Mouse (Mus musculus): ENCODE data around the gene Eno2.

Eno2 gene

GRCm38 (mm10) chr6:124767536-124767919, 1.9 kb downstream of the Eno2 start:
- DNase-seq (ENCODE audit: low spot score in 2 of 2), result no peak

- DNase-seq (ENCODE audit: low spot score in 2 of 2), result no peak
These were observed 3.5 kb downstream of the Eno2 start for GRCm38 (mm10) chr6:124765951-124766350.

GRCm38 (mm10) chr6:124759259-124759658, 10.2 kb downstream of the Eno2 start:
- peak; percentile 74 to 76 for DNase-seq (ENCODE audit: low spot score in 2 of 2)

- DNase-seq (ENCODE audit: low spot score in 2 of 2), result no peak
These were observed 10.6 kb downstream of the Eno2 start for GRCm38 (mm10) chr6:124758849-124759232.

GRCm38 (mm10) chr6:124757909-124758848, 11.3 kb downstream of the Eno2 start:
- DNase-seq (ENCODE audit: low spot score in 2 of 2), result no peak

GRCm38 (mm10) chr6:124757351-124757880, 12.1 kb downstream of the Eno2 start:
- DNase-seq (ENCODE audit: low spot score in 2 of 2), result no peak

- DNase-seq (ENCODE audit: low spot score in 2 of 2), result peak; percentile 73 to 82
These were observed 12.7 kb downstream of the Eno2 start for GRCm38 (mm10) chr6:124756652-124757350.

GRCm38 (mm10) chr6:124755831-124756595, 13.5 kb downstream of the Eno2 start, which contains the start of the genes Gm45234 and Atn1:
Gm45234 (minus strand) TSS chr6:124756021.
Atn1 (minus strand) TSS chr6:124756524.
- DNase-seq (ENCODE audit: low spot score in 2 of 2), result peak; percentile 59 to 72

GRCm38 (mm10) chr6:124755306-124755705, 14.2 kb downstream of the Eno2 start:
- DNase-seq (ENCODE audit: low spot score in 2 of 2), result no peak

GRCm38 (mm10) chr6:124753861-124754260, 15.6 kb downstream of the Eno2 start:
- no peak for DNase-seq (ENCODE audit: low spot score in 2 of 2)

- DNase-seq (ENCODE audit: low spot score in 2 of 2), result no peak
These were observed 19.1 kb downstream of the Eno2 start for GRCm38 (mm10) chr6:124750405-124750804.

- no peak for DNase-seq (ENCODE audit: low spot score in 2 of 2)
These were observed 22.5 kb downstream of the Eno2 start for GRCm38 (mm10) chr6:124746654-124747632.

- no peak for DNase-seq (ENCODE audit: low spot score in 2 of 2)
These were observed 23.2 kb downstream of the Eno2 start for GRCm38 (mm10) chr6:124746296-124746605.

- DNase-seq (ENCODE audit: low spot score in 2 of 2), result peak; percentile 88 to 90
These were observed 23.8 kb downstream of the Eno2 start for GRCm38 (mm10) chr6:124745490-124746295.

- no peak for DNase-seq (ENCODE audit: low spot score in 2 of 2)
These were observed 24.6 kb downstream of the Eno2 start for GRCm38 (mm10) chr6:124744755-124745321.

GRCm38 (mm10) chr6:124743647-124744046, 25.8 kb downstream of the Eno2 start:
- DNase-seq (ENCODE audit: low spot score in 2 of 2), result no peak

- DNase-seq (ENCODE audit: low spot score in 2 of 2), result no peak
These were observed 26.5 kb downstream of the Eno2 start for GRCm38 (mm10) chr6:124742839-124743514.

- DNase-seq (ENCODE audit: low spot score in 2 of 2), result no peak
These were observed 27.6 kb downstream of the Eno2 start for GRCm38 (mm10) chr6:124741842-124742241.

Measured in urinary bladder, adult 18-20 months (tissue).